Mouse (Mus musculus): ENCODE results near the gene Mid2. TPM values are rescaled to one million over a fixed set of nuclear protein-coding genes. Genes with fewer than 3 reads are reported as not detected.
A peak's percentile ranks its signal among the peaks of the same experiment; 100 is the strongest.

The Mid2 gene
- 3.5 and 4.1 TPM in 2 replicates for polyA plus RNA-seq (2015; fragmentation: Nextera tagmentation; extraction: Ambion mirVana)

GRCm38 (mm10) chrX:140664479-140665241, at the start of gene Mid2:
Gene Mid2 (plus strand): TSS chrX:140664599.
- peak within 1 kb of the TSS; percentile 78 for H3K9ac ChIP-seq (ENCODE audit: low read length)
- 10% methylated on average over 63 of the region's 68 CpGs for WGBS
- H3K4me2 ChIP-seq (ENCODE audit: low read depth, low read length), result peak within 1 kb of the TSS; percentile 54
- H3K36me3 ChIP-seq (ENCODE audit: control insufficient read depth, insufficient read depth, low read length), result no peaks in the 10 kb centered on the region
- no peaks in the 10 kb centered on the region for H3K9me3 ChIP-seq (replicated peaks; ENCODE audit: control insufficient read depth, low read length)
- H3K27ac ChIP-seq (ENCODE audit: low read length), result peak within 1 kb of the TSS; percentile 73
- peak within 1 kb of the TSS; percentile 60 for H3K4me3 ChIP-seq (replicated peaks; ENCODE audit: low read length)
- peaks cover 14% of the 10 kb centered on the region for H3K27me3 ChIP-seq (ENCODE audit: control insufficient read depth, insufficient read depth, low read length)
- H3K4me1 ChIP-seq (ENCODE audit: control insufficient read depth, insufficient read depth, low read length), result no peaks in the 10 kb centered on the region
- ATAC-seq (ENCODE audit: insufficient read depth, low FRiP score), result peak; percentile 81; the same call in 1 of the 2 replicates

DNA sequence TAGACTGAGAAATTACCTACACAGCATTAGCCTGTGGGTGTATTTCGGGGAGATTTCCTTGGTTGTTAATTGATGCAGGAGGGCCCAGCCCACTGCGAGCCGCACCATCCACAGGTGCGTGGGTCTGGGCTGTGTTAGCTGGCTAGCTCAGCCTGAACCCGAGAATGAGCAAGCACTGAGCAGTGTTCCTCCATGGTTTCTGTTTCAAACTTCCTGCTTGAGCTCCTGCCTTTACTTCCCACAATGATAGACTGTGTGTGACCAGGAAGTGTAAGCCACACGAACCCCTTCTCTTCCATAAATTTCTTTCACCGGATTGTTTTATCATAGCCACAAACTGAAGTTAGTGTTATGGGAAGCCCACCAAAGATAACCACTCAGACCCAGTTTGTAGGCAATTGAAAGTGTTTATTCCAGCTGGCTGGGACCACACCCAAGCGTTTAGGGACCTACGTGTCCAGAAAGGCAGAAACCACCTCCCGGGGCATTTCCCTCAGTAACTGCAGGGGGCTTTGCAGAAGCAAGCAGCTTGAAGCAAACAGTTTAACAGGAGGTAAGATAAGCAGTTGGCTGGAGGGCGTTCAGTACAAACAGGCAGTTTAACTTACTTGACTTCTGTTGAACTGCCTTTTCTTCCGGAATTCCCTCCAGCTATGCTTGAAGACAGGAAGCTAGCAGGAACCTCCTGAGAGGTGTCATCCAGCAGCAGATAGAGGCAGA, 39.4 kb upstream of the Mid2 start:
- no peak for ATAC-seq (ENCODE audit: insufficient read depth, low FRiP score)
- no peaks in the 10 kb centered on the region for H3K36me3 ChIP-seq (ENCODE audit: control insufficient read depth, insufficient read depth, low read length)
- no peaks in the 10 kb centered on the region for H3K9me3 ChIP-seq (replicated peaks; ENCODE audit: control insufficient read depth, low read length)
- no peaks in the 10 kb centered on the region for H3K4me1 ChIP-seq (ENCODE audit: control insufficient read depth, insufficient read depth, low read length)
- H3K4me2 ChIP-seq (ENCODE audit: low read depth, low read length), result no peak overlapping the region
- H3K4me3 ChIP-seq (replicated peaks; ENCODE audit: low read length), result no peak overlapping the region
- 53% methylated on average over 12 of the region's 12 CpGs for WGBS
- no peak overlapping the region for H3K27ac ChIP-seq (ENCODE audit: low read length)
- no peaks in the 10 kb centered on the region; the same call in 1 of the 2 replicates for H3K27me3 ChIP-seq (ENCODE audit: control insufficient read depth, insufficient read depth, low read length)
- H3K9ac ChIP-seq (ENCODE audit: low read length), result no peak overlapping the region

- Histone ChIP-seq H3K36me3 (ENCODE audit: control insufficient read depth, insufficient read depth, low read length) (no peaks in the 10 kb centered on the region), H3K9ac (ENCODE audit: low read length) (no peak overlapping the region), H3K4me1 (ENCODE audit: control insufficient read depth, insufficient read depth, low read length) (no peaks in the 10 kb centered on the region), H3K4me3 (replicated peaks; ENCODE audit: low read length) (no peak overlapping the region), H3K27me3 (ENCODE audit: control insufficient read depth, insufficient read depth, low read length) (no peaks in the 10 kb centered on the region), H3K27ac (ENCODE audit: low read length) (no peak overlapping the region), H3K4me2 (ENCODE audit: low read depth, low read length) (no peak overlapping the region), H3K9me3 (replicated peaks; ENCODE audit: control insufficient read depth, low read length) (no peaks in the 10 kb centered on the region)
- ATAC-seq (ENCODE audit: insufficient read depth, low FRiP score), result no peak
- WGBS, result 72% methylated on average over 5 of the region's 5 CpGs
Measured at GRCm38 (mm10) chrX:140638028-140638427, 26.4 kb upstream of the Mid2 start.

DNA sequence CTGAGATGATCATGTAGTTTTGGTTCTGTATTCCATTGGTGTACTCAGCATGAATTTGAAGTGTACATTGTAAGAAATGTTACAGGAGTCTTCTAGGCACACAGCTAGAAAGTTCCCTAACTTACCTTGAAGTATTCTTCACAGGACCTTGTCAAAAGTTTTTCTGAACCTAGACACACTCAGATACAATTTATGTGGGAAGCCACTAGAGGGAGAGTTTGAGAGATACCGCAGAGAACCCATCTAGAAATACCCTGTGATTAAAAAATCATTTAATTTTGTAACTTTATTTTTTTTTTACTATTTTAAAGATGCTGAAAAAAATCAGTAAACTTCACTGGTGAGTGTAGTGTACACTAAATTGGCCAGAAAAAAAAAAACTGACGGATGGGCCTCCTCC, 24.8 kb upstream of the Mid2 start:
- no peak for ATAC-seq (ENCODE audit: insufficient read depth, low FRiP score)
- Histone ChIP-seq H3K27me3 (ENCODE audit: control insufficient read depth, insufficient read depth, low read length) (no peaks in the 10 kb centered on the region), H3K27ac (ENCODE audit: low read length) (no peak overlapping the region), H3K4me2 (ENCODE audit: low read depth, low read length) (no peak overlapping the region), H3K9me3 (replicated peaks; ENCODE audit: control insufficient read depth, low read length) (no peaks in the 10 kb centered on the region), H3K4me3 (replicated peaks; ENCODE audit: low read length) (no peak overlapping the region), H3K36me3 (ENCODE audit: control insufficient read depth, insufficient read depth, low read length) (no peaks in the 10 kb centered on the region), H3K4me1 (ENCODE audit: control insufficient read depth, insufficient read depth, low read length) (no peaks in the 10 kb centered on the region), H3K9ac (ENCODE audit: low read length) (no peak overlapping the region)
- 62% methylated on average over 2 of the region's 2 CpGs for WGBS

GRCm38 (mm10) chrX:140660731-140661130, 3.7 kb upstream of the Mid2 start:
- Histone ChIP-seq H3K36me3 (ENCODE audit: control insufficient read depth, insufficient read depth, low read length) (no peaks in the 10 kb centered on the region), H3K4me2 (ENCODE audit: low read depth, low read length) (no peak overlapping the region), H3K4me3 (replicated peaks; ENCODE audit: low read length) (no peak overlapping the region), H3K4me1 (ENCODE audit: control insufficient read depth, insufficient read depth, low read length) (no peaks in the 10 kb centered on the region), H3K9ac (ENCODE audit: low read length) (no peak overlapping the region), H3K9me3 (replicated peaks; ENCODE audit: control insufficient read depth, low read length) (no peaks in the 10 kb centered on the region), H3K27me3 (ENCODE audit: control insufficient read depth, insufficient read depth, low read length) (peaks cover 10% of the 10 kb centered on the region), H3K27ac (ENCODE audit: low read length) (no peak overlapping the region)
- no peak for ATAC-seq (ENCODE audit: insufficient read depth, low FRiP score)
- 14% methylated on average over 1 of the region's 1 CpGs for WGBS

GRCm38 (mm10) chrX:140663516-140663915, 883 bp upstream of the Mid2 start:
- no peak overlapping the region for H3K4me2 ChIP-seq (ENCODE audit: low read depth, low read length)
- ATAC-seq (ENCODE audit: insufficient read depth, low FRiP score), result no peak
- no peak overlapping the region for H3K9ac ChIP-seq (ENCODE audit: low read length)
- WGBS, result 76% methylated on average over 2 of the region's 2 CpGs
- H3K36me3 ChIP-seq (ENCODE audit: control insufficient read depth, insufficient read depth, low read length), result no peaks in the 10 kb centered on the region
- no peak overlapping the region for H3K27ac ChIP-seq (ENCODE audit: low read length)
- no peaks in the 10 kb centered on the region for H3K9me3 ChIP-seq (replicated peaks; ENCODE audit: control insufficient read depth, low read length)
- no peak overlapping the region for H3K4me3 ChIP-seq (replicated peaks; ENCODE audit: low read length)
- H3K4me1 ChIP-seq (ENCODE audit: control insufficient read depth, insufficient read depth, low read length), result no peaks in the 10 kb centered on the region
- H3K27me3 ChIP-seq (ENCODE audit: control insufficient read depth, insufficient read depth, low read length), result peaks cover 14% of the 10 kb centered on the region

GRCm38 (mm10) chrX:140665242-140665810, 927 bp downstream of the Mid2 start:
- 24% methylated on average over 22 of the region's 47 CpGs for WGBS
- H3K36me3 ChIP-seq (ENCODE audit: control insufficient read depth, insufficient read depth, low read length), result no peaks in the 10 kb centered on the region
- H3K4me3 ChIP-seq (replicated peaks; ENCODE audit: low read length), result peak overlapping the region; percentile 60
- peak overlapping the region; percentile 54 for H3K4me2 ChIP-seq (ENCODE audit: low read depth, low read length)
- no peaks in the 10 kb centered on the region for H3K4me1 ChIP-seq (ENCODE audit: control insufficient read depth, insufficient read depth, low read length)
- ATAC-seq (ENCODE audit: insufficient read depth, low FRiP score), result peak; percentile 51; the same call in 1 of the 2 replicates
- H3K27ac ChIP-seq (ENCODE audit: low read length), result peak overlapping the region; percentile 73
- H3K27me3 ChIP-seq (ENCODE audit: control insufficient read depth, insufficient read depth, low read length), result peaks cover 14% of the 10 kb centered on the region
- no peaks in the 10 kb centered on the region for H3K9me3 ChIP-seq (replicated peaks; ENCODE audit: control insufficient read depth, low read length)
- H3K9ac ChIP-seq (ENCODE audit: low read length), result peak overlapping the region; percentile 78

DNA sequence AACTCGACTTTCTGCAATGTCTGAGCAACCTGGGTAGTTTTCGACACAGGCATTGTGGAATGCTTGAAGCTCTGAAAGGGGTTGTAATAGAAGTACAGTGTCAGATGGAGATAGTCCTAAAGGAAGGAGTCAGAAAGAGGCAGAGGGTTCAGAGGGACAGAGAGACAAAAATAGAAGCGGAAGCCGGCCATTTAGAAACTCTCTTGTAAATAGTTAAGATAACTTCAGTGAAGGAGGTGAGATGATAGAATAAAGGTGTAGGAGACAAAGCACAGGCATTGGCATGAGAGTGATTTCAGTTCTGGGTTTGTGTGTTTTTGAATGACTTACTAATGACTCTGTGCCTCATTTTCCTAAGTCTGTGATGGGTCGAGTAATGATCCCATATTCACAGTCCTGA, 11.0 kb downstream of the Mid2 start:
- ATAC-seq (ENCODE audit: insufficient read depth, low FRiP score), result no peak
- no peaks in the 10 kb centered on the region for H3K36me3 ChIP-seq (ENCODE audit: control insufficient read depth, insufficient read depth, low read length)
- no peak overlapping the region for H3K9ac ChIP-seq (ENCODE audit: low read length)
- no peaks in the 10 kb centered on the region for H3K4me1 ChIP-seq (ENCODE audit: control insufficient read depth, insufficient read depth, low read length)
- no peak overlapping the region for H3K27ac ChIP-seq (ENCODE audit: low read length)
- no peaks in the 10 kb centered on the region; the same call in 1 of the 2 replicates for H3K27me3 ChIP-seq (ENCODE audit: control insufficient read depth, insufficient read depth, low read length)
- no peak overlapping the region for H3K4me3 ChIP-seq (replicated peaks; ENCODE audit: low read length)
- 75% methylated on average over 5 of the region's 5 CpGs for WGBS
- no peaks in the 10 kb centered on the region for H3K9me3 ChIP-seq (replicated peaks; ENCODE audit: control insufficient read depth, low read length)
- H3K4me2 ChIP-seq (ENCODE audit: low read depth, low read length), result no peak overlapping the region

DNA sequence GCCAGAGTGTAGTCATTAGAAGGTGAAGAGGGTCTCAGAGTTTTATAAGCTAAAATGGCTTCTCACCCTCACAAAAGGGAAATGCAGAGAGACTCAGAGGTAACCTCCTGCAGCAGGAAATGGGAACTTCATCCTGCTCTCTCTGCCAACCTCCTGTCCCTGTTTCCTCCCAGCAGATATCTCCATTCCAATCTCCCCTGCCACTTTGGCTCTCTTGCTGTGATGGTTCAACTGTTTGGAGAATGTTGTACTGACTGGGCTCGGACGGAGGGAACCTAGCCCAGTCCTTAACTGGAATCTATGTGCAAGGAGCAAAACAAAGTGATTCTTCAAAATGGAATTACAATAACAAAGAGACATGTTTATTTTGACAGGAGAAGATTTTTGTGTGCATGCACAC, 23.9 kb downstream of the Mid2 start:
- H3K36me3 ChIP-seq (ENCODE audit: control insufficient read depth, insufficient read depth, low read length), result no peaks in the 10 kb centered on the region
- H3K27ac ChIP-seq (ENCODE audit: low read length), result no peak overlapping the region
- H3K4me3 ChIP-seq (replicated peaks; ENCODE audit: low read length), result no peak overlapping the region
- no peaks in the 10 kb centered on the region for H3K9me3 ChIP-seq (replicated peaks; ENCODE audit: control insufficient read depth, low read length)
- 63% methylated on average over 2 of the region's 2 CpGs for WGBS
- ATAC-seq (ENCODE audit: insufficient read depth, low FRiP score), result no peak
- no peaks in the 10 kb centered on the region; the same call in 1 of the 2 replicates for H3K27me3 ChIP-seq (ENCODE audit: control insufficient read depth, insufficient read depth, low read length)
- no peak overlapping the region for H3K4me2 ChIP-seq (ENCODE audit: low read depth, low read length)
- no peak overlapping the region for H3K9ac ChIP-seq (ENCODE audit: low read length)
- H3K4me1 ChIP-seq (ENCODE audit: control insufficient read depth, insufficient read depth, low read length), result no peaks in the 10 kb centered on the region

All from stomach, embryonic 16.5 days (tissue).